Mouse (Mus musculus): ENCODE data around the gene Gm5169.
"Not testable (repeated sequence)": the region's sequence is repeated elsewhere in the genome, so short reads cannot be mapped to it uniquely, and the experiment has no call there.

The Gm5169 gene

GRCm38 (mm10) chrX:25301355-25301754 lies at the start of gene Gm5169:
Gene Gm5169, minus strand, starts transcription at chrX:25301455.
- not testable (repeated sequence) for DNase-seq (ENCODE audit: low read depth, low spot score)

GRCm38 (mm10) chrX:25347424-25347823 lies 46.2 kb upstream of the Gm5169 start:
- not testable (repeated sequence) for DNase-seq (ENCODE audit: low read depth, low spot score)
